Mouse (Mus musculus): Measurements from ENCODE around the gene Sdr39u1. TPM values are rescaled to one million over a fixed set of nuclear protein-coding genes. Genes with fewer than 3 reads are reported as not detected.

Gene Sdr39u1
- polyA plus RNA-seq (2017; shearing (Covaris generic)), result 79.0 TPM

DNA sequence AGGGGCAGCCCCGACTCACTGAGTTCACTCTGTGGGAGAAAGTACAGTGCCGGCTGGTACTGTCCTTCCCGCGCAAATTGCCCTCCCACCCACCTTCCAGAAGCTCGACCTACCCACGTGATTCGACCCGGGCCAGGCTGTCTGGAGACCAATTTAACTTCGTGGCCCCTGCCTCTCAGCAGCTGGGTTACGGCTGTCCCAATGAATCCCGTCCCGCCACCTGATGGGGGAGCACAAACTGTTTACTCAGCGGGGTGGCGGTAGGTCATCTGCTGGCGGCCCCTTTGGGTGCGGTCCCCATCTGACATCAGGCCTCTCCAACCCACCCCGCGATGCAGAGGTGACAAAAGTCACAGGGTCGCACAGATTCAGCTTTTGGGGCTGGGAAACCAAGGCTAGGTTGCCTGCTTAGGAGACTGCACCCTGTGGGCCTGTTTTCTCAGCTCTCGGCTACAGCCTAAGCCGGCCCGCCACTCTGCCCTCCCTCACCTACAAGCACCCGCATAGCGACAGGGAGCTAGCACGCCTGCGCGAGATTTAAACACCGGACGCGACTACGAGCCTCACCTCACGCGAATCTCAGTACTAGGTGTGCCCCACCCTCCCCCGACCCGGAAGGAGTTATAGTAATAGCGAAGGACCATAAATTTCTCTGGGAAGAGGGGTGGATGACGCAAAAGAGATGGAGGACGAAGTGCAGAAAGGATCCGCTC is at the start of gene Sdr39u1:
Sdr39u1 (minus strand) TSS at position 593 of the 713 bp plus-strand sequence.

DNA sequence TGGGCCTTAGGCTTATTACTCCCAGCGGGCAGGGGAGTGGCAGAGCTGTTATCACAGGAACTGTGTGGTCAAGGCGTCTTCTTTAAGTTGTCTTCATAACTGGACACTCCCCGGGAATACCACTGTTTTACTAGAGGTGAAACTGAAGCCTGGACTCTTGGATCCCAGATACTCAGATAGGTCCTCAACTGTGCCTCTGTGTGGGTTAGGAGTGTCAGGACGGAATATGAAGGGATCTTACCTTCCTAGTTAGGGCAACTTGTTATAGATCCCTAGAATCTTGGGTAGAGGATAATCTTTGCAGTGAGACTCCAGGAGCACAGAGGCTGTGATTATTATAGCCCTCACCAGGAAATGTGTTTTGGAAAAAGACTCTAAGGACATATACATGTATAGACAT is 44.5 kb upstream of the Sdr39u1 start, which contains the start of gene Cma1:
Cma1 (minus strand) TSS at position 101 of the 400 bp plus-strand sequence.

DNA sequence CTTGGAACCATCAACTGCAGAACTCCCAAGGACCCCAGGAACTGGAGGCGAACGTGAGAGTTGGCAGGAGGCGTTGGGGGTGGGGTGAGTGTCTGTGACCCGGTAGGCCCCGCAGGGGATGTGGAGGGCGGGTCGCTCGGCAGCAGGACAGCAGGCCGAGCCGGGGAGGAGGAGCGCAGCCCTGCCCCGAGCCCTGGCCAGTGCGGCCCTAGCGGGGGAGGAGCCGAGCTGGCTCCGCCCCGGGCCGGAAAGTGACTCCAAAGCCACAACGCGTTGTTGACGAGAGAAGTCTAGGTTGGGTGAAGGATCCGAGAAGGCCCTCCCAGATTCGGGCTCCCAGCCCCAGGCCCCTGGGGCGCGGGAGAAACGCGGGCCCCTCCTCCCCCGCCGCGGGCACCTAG is 15.4 kb downstream of the Sdr39u1 start, which contains the start of gene Khnyn:
Khnyn (plus strand) TSS at position 235 of the 401 bp plus-strand sequence.

DNA sequence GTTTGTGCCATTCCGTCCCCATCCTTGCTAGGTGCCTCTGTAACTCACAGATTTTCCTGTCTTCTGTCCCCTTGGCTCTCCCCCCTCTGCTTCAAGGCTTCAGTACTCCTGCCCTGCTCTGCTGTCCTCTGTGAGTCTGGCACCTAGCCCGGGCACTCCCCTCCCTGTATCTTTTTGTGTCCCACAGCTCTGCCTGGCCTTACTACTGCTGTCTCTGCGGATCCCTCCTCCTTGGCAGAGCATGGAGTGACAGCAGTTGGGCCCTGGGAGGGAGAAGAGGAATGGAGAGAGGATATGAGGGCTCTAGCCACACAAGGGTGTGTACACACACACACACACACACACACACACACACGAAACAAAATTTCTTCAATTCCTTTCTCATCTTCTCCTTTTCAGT is 15.9 kb downstream of the Sdr39u1 start, which contains the start of gene Cbln3:
Cbln3 (minus strand) TSS at position 227 of the 400 bp plus-strand sequence.

DNA sequence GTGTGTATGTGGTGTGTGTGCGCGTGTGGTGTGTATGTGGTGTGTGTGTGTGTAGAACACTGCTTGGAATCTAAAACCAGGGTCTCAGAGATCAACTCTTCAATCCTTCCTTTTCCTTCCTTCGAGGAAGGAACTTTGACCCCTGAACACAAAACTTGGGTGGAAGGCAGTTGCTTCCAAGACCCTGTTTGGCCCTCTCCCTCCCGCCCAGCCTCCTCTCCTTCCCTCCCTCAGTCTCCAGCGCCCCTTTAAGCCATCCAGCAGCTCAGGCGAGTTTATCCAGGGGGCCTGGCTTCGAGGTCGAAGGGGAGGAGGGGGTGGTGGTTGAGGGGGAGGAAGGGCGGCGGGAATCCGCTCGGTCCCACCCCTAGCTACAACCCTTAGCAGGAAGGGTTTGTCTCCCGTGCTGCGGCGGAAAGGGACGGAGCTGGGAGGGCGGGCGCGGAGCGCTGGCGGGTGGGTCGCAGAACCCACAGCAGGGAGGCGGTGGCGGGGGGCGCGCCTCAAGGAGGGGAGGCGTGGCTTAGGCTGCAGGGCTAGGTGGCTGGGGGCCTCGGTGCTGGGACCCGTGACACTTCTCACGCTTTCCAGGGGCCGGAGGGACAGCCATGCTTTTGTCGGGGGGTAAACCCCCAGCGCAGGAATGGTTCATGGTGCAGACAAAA is 46.3 kb downstream of the Sdr39u1 start, which contains the start of gene Nynrin:
Nynrin (plus strand) TSS at position 390 of the 665 bp plus-strand sequence.

Other genes starting within 250 kb of the Sdr39u1 start
- gene Mdp1, start 239.8 kb downstream of the Sdr39u1 start, polyA plus RNA-seq (2017; shearing (Covaris generic)), result 117 TPM
- gene Gmpr2, start 228.4 kb downstream of the Sdr39u1 start, polyA plus RNA-seq (2017; shearing (Covaris generic)), result 60.7 TPM
- 431 TPM for gene Nedd8, start 228.2 kb downstream of the Sdr39u1 start, polyA plus RNA-seq (2017; shearing (Covaris generic))
- 67.8 TPM for gene Tinf2, start 218.5 kb downstream of the Sdr39u1 start, polyA plus RNA-seq (2017; shearing (Covaris generic))
- 0.48 TPM for gene Tgm1, start 186.4 kb downstream of the Sdr39u1 start, polyA plus RNA-seq (2017; shearing (Covaris generic))
- gene Rabggta, start 178.0 kb downstream of the Sdr39u1 start, polyA plus RNA-seq (2017; shearing (Covaris generic)), result 76.4 TPM
- 55.5 TPM for gene Dhrs1, start 154.6 kb downstream of the Sdr39u1 start, polyA plus RNA-seq (2017; shearing (Covaris generic))
- 18.5 TPM for gene Nop9, start 154.6 kb downstream of the Sdr39u1 start, polyA plus RNA-seq (2017; shearing (Covaris generic))
- not detected for gene Cideb, start 141.8 kb downstream of the Sdr39u1 start, polyA plus RNA-seq (2017; shearing (Covaris generic))
- gene Ltb4r2, start 138.9 kb downstream of the Sdr39u1 start, polyA plus RNA-seq (2017; shearing (Covaris generic)), result not detected
- gene Ltb4r1, start 134.3 kb downstream of the Sdr39u1 start, polyA plus RNA-seq (2017; shearing (Covaris generic)), result 2.1 TPM
- 0.56 TPM for gene Adcy4, start 116.2 kb downstream of the Sdr39u1 start, polyA plus RNA-seq (2017; shearing (Covaris generic))
- gene Ripk3, start 111.4 kb downstream of the Sdr39u1 start, polyA plus RNA-seq (2017; shearing (Covaris generic)), result 85.5 TPM
- gene Nfatc4, start 77.1 kb downstream of the Sdr39u1 start, polyA plus RNA-seq (2017; shearing (Covaris generic)), result not detected
- gene Nynrin, start 46.3 kb downstream of the Sdr39u1 start, polyA plus RNA-seq (2017; shearing (Covaris generic)), result 1.4 TPM
- gene Cbln3, start 15.9 kb downstream of the Sdr39u1 start, polyA plus RNA-seq (2017; shearing (Covaris generic)), result 0.13 TPM
- gene Khnyn, start 15.3 kb downstream of the Sdr39u1 start, polyA plus RNA-seq (2017; shearing (Covaris generic)), result 131 TPM
- gene Cma1, start 44.4 kb upstream of the Sdr39u1 start, polyA plus RNA-seq (2017; shearing (Covaris generic)), result not detected
- not detected for gene Cma2, start 50.7 kb upstream of the Sdr39u1 start, polyA plus RNA-seq (2017; shearing (Covaris generic))
- not detected for gene Mcpt1, start 117.7 kb upstream of the Sdr39u1 start, polyA plus RNA-seq (2017; shearing (Covaris generic))
- gene Mcpt9, start 130.2 kb upstream of the Sdr39u1 start, polyA plus RNA-seq (2017; shearing (Covaris generic)), result not detected
- gene Mcpt2, start 141.7 kb upstream of the Sdr39u1 start, polyA plus RNA-seq (2017; shearing (Covaris generic)), result not detected
- not detected for gene Mcpt4, start 162.0 kb upstream of the Sdr39u1 start, polyA plus RNA-seq (2017; shearing (Covaris generic))
- gene Mcpt8, start 185.0 kb upstream of the Sdr39u1 start, polyA plus RNA-seq (2017; shearing (Covaris generic)), result not detected
- not detected for gene Ctsg, start 202.3 kb upstream of the Sdr39u1 start, polyA plus RNA-seq (2017; shearing (Covaris generic))
- gene Gzme, start 220.3 kb upstream of the Sdr39u1 start, polyA plus RNA-seq (2017; shearing (Covaris generic)), result not detected
- not detected for gene Gzmd, start 232.3 kb upstream of the Sdr39u1 start, polyA plus RNA-seq (2017; shearing (Covaris generic))